Mouse (Mus musculus) cortical plate, adult 2 months (tissue): Measurements from ENCODE around the gene Rccd1.

Experiments
- CTCF ChIP-seq: fragments of 200-500 bp; IDR thresholded peaks from 2 replicates; pipeline ENCODE4 v1.5.1; 2011; ENCODE audit warnings: mild to moderate bottlenecking, control low read depth, low read length; ENCODE audit not compliant: insufficient read depth; ENCODE audit errors: extremely low read depth
- POLR2A ChIP-seq: fragments of 200-500 bp; IDR thresholded peaks from 2 replicates; pipeline ENCODE4 v1.6.1; 2011; ENCODE audit warnings: mild to moderate bottlenecking, low read length, control low read depth; ENCODE audit not compliant: insufficient read depth; ENCODE audit errors: extremely low read depth

GRCm38 (mm10) chr7:80336932-80337331 is 12.7 kb upstream of the Rccd1 start:
- TF ChIP-seq CTCF = no peak
- no peak for TF ChIP-seq POLR2A
